Mouse (Mus musculus) ES-E14 (cell line): ENCODE results near the gene Gm42669. TPM values are rescaled to one million over a fixed set of nuclear protein-coding genes. Genes with fewer than 3 reads are reported as not detected.

ENCODE experiments used
- DNase-seq: peaks from one replicate; pipeline ENCODE4 v3.0.0-alpha.2; 2013; ENCODE audit warnings: low read depth, low spot score
- H3K27ac ChIP-seq: 2 replicates; pipeline ENCODE4 v1.5.1; 2012; ENCODE audit warnings: low read depth, mild to moderate bottlenecking, low read length, moderate library complexity, mixed read lengths; ENCODE audit not compliant: poor library complexity, insufficient read depth, severe bottlenecking
- H3K36me3 ChIP-seq: 2 replicates; pipeline ENCODE4 v1.6.1; 2012; ENCODE audit warnings: mild to moderate bottlenecking, low read length, moderate library complexity, mixed read lengths; ENCODE audit not compliant: control insufficient read depth, poor library complexity, insufficient read depth, severe bottlenecking
- H3K4me1 ChIP-seq, 2 experiments: fragments of 150-350 bp in 1 of 2; sonication (generic) in 1 of 2; 2 replicates each; pipeline ENCODE4 v1.6.1; 2012; ENCODE audit warnings: low read length in 2 of 2, mild to moderate bottlenecking in 1 of 2, mixed read lengths in 1 of 2; ENCODE audit not compliant: control insufficient read depth in 2 of 2, insufficient read depth in 2 of 2, poor library complexity in 1 of 2
- H3K4me3 ChIP-seq, 2 experiments: fragments of 150-350 bp in 1 of 2; sonication (generic) in 1 of 2; 2 replicates each; pipeline ENCODE4 v1.5.1; 2012; ENCODE audit warnings: low read length in 2 of 2, low read depth in 1 of 2, mild to moderate bottlenecking in 1 of 2, mixed read lengths in 1 of 2; ENCODE audit not compliant: insufficient read depth in 1 of 2, poor library complexity in 1 of 2, severe bottlenecking in 1 of 2
- H3K9ac ChIP-seq: 2 replicates; pipeline ENCODE4 v1.6.1; 2012; ENCODE audit warnings: low read depth, mild to moderate bottlenecking, low read length, mixed read lengths; ENCODE audit not compliant: poor library complexity, insufficient read depth, severe bottlenecking
- H3K9me3 ChIP-seq: fragments of 150-350 bp; sonication (generic); 2 replicates; pipeline ENCODE4 v1.6.1; 2012; ENCODE audit warnings: low read depth, mild to moderate bottlenecking, low read length; ENCODE audit not compliant: control insufficient read depth, insufficient read depth
- CHD2 ChIP-seq: IDR thresholded peaks from 2 replicates; pipeline ENCODE4 v1.6.1; 2014; ENCODE audit warnings: mild to moderate bottlenecking, low read depth, low read length, inconsistent platforms
- HCFC1 ChIP-seq: IDR thresholded peaks from 2 replicates; pipeline ENCODE4 v1.6.1; 2012; ENCODE audit warnings: low read length, inconsistent platforms, borderline replicate concordance; ENCODE audit not compliant: insufficient read depth
- MAFK ChIP-seq: IDR thresholded peaks from 2 replicates; pipeline ENCODE4 v1.6.1; 2014; ENCODE audit warnings: mild to moderate bottlenecking, low read depth, low read length, inconsistent platforms; ENCODE audit not compliant: insufficient read depth
- ZC3H11A ChIP-seq: IDR thresholded peaks from 2 replicates; pipeline ENCODE4 v1.6.1; 2012; ENCODE audit warnings: low read depth, mild to moderate bottlenecking, inconsistent platforms, low read length, borderline replicate concordance
- ZNF384 ChIP-seq: IDR thresholded peaks from 2 replicates; pipeline ENCODE4 v1.6.1; 2012; ENCODE audit warnings: low read depth, low read length, inconsistent platforms
- in situ Hi-C, 2 experiments: fragments of 600-800 bp; cut with MboI; formaldehyde crosslinking; loops; one replicate each; pipeline ENCODE4 v1.15.1; 2025; ENCODE audit warnings: low sequenced_read_pairs in 2 of 2, inconsistent platforms in 1 of 2; ENCODE audit not compliant: unreplicated experiment in 2 of 2
- total RNA-seq: library from RNA; depleted of rRNA; stranded (reverse); fragments of 300-350 nt; gene quantifications from 2 replicates; pipeline ENCODE4 v1.2.3, GENCODE M21; 2012

Gene Gm42669
- total RNA-seq, 1 experiment: 0.94 TPM

- in situ Hi-C loops: no loop called here
- no peak overlapping the region for H3K9ac ChIP-seq
- H3K9me3 ChIP-seq: no peaks in the 10 kb centered on the region
- TF ChIP-seq MAFK: peak; percentile 51; the same call in 1 of the 2 replicates
- no peak for TF ChIP-seq CHD2
- no peak overlapping the region for H3K27ac ChIP-seq
- no peak for DNase-seq
- H3K4me1 ChIP-seq: no peaks in the 10 kb centered on the region
- H3K4me3 ChIP-seq: no peak overlapping the region
- H3K36me3 ChIP-seq: no peaks in the 10 kb centered on the region
Measured at GRCm38 (mm10) chr5:107524281-107524680, 16.9 kb downstream of the Gm42669 start.

- Histone ChIP-seq H3K36me3 (no peaks in the 10 kb centered on the region), H3K4me1 (no peaks in the 10 kb centered on the region), H3K27ac (no peak overlapping the region), H3K4me3 (no peak overlapping the region), H3K9ac (no peak overlapping the region), H3K9me3 (no peaks in the 10 kb centered on the region)
- TF ChIP-seq HCFC1: no peak
- no peak for TF ChIP-seq MAFK
- TF ChIP-seq ZNF384: no peak
- TF ChIP-seq CHD2: no peak
- no peak for TF ChIP-seq ZC3H11A
- DNase-seq: no peak
- in situ Hi-C loops: no loop called here
Measured at GRCm38 (mm10) chr5:107528856-107529255, 21.4 kb downstream of the Gm42669 start.

- Histone ChIP-seq H3K27ac (no peak overlapping the region), H3K4me3 (no peak overlapping the region), H3K9ac (no peak overlapping the region), H3K9me3 (no peaks in the 10 kb centered on the region), H3K4me1 (no peaks in the 10 kb centered on the region), H3K36me3 (no peaks in the 10 kb centered on the region)
- TF ChIP-seq ZC3H11A (no peak), MAFK (no peak), HCFC1 (no peak), CHD2 (no peak), ZNF384 (no peak)
- in situ Hi-C loops: no loop called here
- no peak for DNase-seq
Measured at GRCm38 (mm10) chr5:107533590-107533989, 26.2 kb downstream of the Gm42669 start.

GRCm38 (mm10) chr5:107534581-107534980 lies 27.2 kb downstream of the Gm42669 start, which contains the start of gene 1700028K03Rik:
TSS of gene 1700028K03Rik (plus strand) at chr5:107534709.
- no peak for DNase-seq
- no peaks in the 10 kb centered on the region for H3K9me3 ChIP-seq
- in situ Hi-C loops: no loop called here
- peak within 1 kb of the TSS; percentile 54; the same call in 1 of the 2 replicates for H3K9ac ChIP-seq
- no peak for TF ChIP-seq MAFK
- no peak for TF ChIP-seq HCFC1
- TF ChIP-seq CHD2: no peak
- no peak for TF ChIP-seq ZC3H11A
- TF ChIP-seq ZNF384: no peak
- no peak within 1 kb of the TSS for H3K27ac ChIP-seq
- peak within 1 kb of the TSS; percentile 47 to 58 for H3K4me3 ChIP-seq
- no peaks in the 10 kb centered on the region for H3K4me1 ChIP-seq
- no peaks in the 10 kb centered on the region for H3K36me3 ChIP-seq

- DNase-seq: no peak
- in situ Hi-C loops: no loop called here
- Histone ChIP-seq H3K9me3 (no peaks in the 10 kb centered on the region), H3K27ac (no peak overlapping the region), H3K4me3 (no peak overlapping the region), H3K36me3 (no peaks in the 10 kb centered on the region), H3K9ac (no peak overlapping the region), H3K4me1 (no peaks in the 10 kb centered on the region)
- TF ChIP-seq CHD2: no peak
- TF ChIP-seq ZC3H11A: no peak
- no peak for TF ChIP-seq HCFC1
- TF ChIP-seq ZNF384: no peak
- TF ChIP-seq MAFK: no peak
Measured at GRCm38 (mm10) chr5:107541696-107542095, 34.3 kb downstream of the Gm42669 start.
